Mouse (Mus musculus) limb, embryonic 15.5 days (tissue): Measurements from ENCODE around the gene Caskin1. TPM values are rescaled to one million over a fixed set of nuclear protein-coding genes. Genes with fewer than 3 reads are reported as not detected.
A peak's percentile ranks its signal among the peaks of the same experiment; 100 is the strongest.

Source experiments
- ATAC-seq: fragments of 200-750 bp; cut with Nextera tagmentation; 2 replicates; pipeline ENCODE4 v1.8.0; 2017; ENCODE audit warnings: low read depth, moderate TSS enrichment; ENCODE audit not compliant: insufficient number of reproducible peaks, low FRiP score, low TSS enrichment
- H3K27ac ChIP-seq: fragments of 300-500 bp; sonication (generic); 2 replicates; pipeline ENCODE4 v1.5.1; 2015; ENCODE audit warnings: moderate library complexity, mild to moderate bottlenecking, inconsistent platforms
- H3K27me3 ChIP-seq: fragments of 300-500 bp; sonication (generic); 2 replicates; pipeline ENCODE4 v1.6.1; 2015; ENCODE audit warnings: inconsistent platforms
- H3K36me3 ChIP-seq: fragments of 300-500 bp; sonication (generic); 2 replicates; pipeline ENCODE4 v1.6.1; 2015; ENCODE audit warnings: inconsistent platforms
- H3K4me1 ChIP-seq: fragments of 300-500 bp; sonication (generic); 2 replicates; pipeline ENCODE4 v1.6.1; 2015; ENCODE audit warnings: inconsistent platforms
- H3K4me2 ChIP-seq: fragments of 300-500 bp; sonication (generic); 2 replicates; pipeline ENCODE4 v1.6.1; 2015; ENCODE audit warnings: mild to moderate bottlenecking, inconsistent platforms
- H3K4me3 ChIP-seq: fragments of 300-500 bp; sonication (generic); 2 replicates; pipeline ENCODE4 v1.5.1; 2015; ENCODE audit warnings: mild to moderate bottlenecking, inconsistent platforms
- H3K9ac ChIP-seq: fragments of 300-500 bp; sonication (generic); 2 replicates; pipeline ENCODE4 v1.6.1; 2015; ENCODE audit warnings: inconsistent platforms
- H3K9me3 ChIP-seq: fragments of 300-500 bp; sonication (generic); 2 replicates; pipeline ENCODE4 v1.6.1; 2016; ENCODE audit warnings: inconsistent platforms
- WGBS: fragments of 180-500 bp; shearing (Covaris S2); methylation state at CpG from one replicate; pipeline ENCODE4 v1.1.7; 2015; 5-methylcytosine and 5-hydroxymethylcytosine counted together
- polyA plus RNA-seq: library from polyadenylated mRNA; unstranded; fragments of >200 nt; fragmentation: Nextera tagmentation; extraction: Ambion mirVana; gene quantifications from 2 replicates; pipeline ENCODE4 v1.2.1, GENCODE M21; 2015

Gene Caskin1
- polyA plus RNA-seq, 1 experiment from 2014 or later = 3.0 TPM

DNA sequence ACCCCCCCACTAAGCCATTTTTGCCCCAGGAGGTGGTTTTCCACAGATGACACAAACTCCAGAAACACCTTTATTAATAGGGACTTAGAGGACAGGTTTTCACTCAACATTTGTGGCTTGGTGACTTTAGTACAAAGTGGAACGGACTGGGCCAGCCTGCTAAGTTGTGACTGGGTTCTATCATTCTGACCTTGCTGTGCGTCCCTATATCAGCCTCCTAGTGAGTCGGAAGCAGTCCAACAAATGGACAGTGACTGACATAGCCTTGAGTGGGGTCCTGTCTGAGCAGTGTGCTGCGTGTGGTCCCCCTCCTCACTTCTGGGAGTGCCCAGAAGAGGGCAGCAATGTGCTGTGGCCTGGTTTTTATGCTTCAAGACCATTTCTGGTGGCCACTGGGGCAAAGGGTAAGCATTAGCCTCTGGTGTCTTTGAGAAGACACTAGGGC, 40.6 kb downstream of the Caskin1 start:
- Histone ChIP-seq H3K9me3 (no peaks in the 10 kb centered on the region), H3K4me1 (peaks cover 65% of the 10 kb centered on the region), H3K36me3 (peaks cover 10% of the 10 kb centered on the region; the same call in 1 of the 2 replicates), H3K4me3 (peak overlapping the region; percentile 94), H3K9ac (peak overlapping the region; percentile 55), H3K4me2 (peak overlapping the region; percentile 64), H3K27ac (peak overlapping the region; percentile 81), H3K27me3 (no peaks in the 10 kb centered on the region)
- ATAC-seq = no peak
- WGBS = 2% methylated on average over 4 of the region's 4 CpGs

GRCm38 (mm10) chr17:24529883-24530282, 41.5 kb downstream of the Caskin1 start:
- no peaks in the 10 kb centered on the region for H3K27me3 ChIP-seq
- H3K27ac ChIP-seq = peak overlapping the region; percentile 81
- H3K4me2 ChIP-seq = peak overlapping the region; percentile 64
- ATAC-seq = no peak
- H3K36me3 ChIP-seq = peaks cover 10% of the 10 kb centered on the region; the same call in 1 of the 2 replicates
- peak overlapping the region; percentile 94 for H3K4me3 ChIP-seq
- no peaks in the 10 kb centered on the region for H3K9me3 ChIP-seq
- H3K4me1 ChIP-seq = peaks cover 65% of the 10 kb centered on the region
- 24% methylated on average over 5 of the region's 5 CpGs for WGBS
- peak overlapping the region; percentile 55 for H3K9ac ChIP-seq

DNA sequence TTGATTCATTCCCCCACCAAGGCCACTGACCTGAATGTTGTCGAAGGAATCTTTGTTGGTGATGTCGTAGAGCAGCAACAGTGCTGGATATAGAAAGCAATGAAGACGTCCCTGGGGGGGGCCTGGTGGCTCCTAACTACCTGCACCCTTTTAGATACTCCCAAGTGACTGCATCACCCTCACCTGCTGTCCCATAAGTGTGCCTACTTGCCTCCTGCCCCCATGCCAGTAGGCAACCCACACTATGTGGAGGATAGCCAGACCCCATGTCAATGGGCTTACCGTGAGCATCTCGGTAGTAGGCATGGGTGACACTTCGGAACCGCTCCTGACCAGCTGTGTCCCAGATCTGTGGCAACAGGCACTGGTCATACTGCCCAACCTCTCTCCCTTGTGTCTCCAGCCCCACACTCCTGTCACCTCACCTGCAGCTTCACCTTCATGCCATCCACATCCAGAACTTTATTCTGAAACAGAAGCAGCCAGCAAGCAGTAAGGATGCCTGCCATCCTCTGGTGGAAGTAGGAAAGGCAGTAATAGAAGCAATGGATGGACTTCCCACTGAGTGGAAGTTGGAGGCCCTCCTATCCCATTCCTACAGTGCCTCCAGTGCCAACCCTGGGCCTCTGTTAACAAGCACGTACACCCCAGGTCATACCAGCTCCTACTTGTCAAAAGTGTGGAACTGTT, 42.1 kb downstream of the Caskin1 start:
- peaks cover 10% of the 10 kb centered on the region; the same call in 1 of the 2 replicates for H3K36me3 ChIP-seq
- H3K4me3 ChIP-seq = peak overlapping the region; percentile 94
- 30% methylated on average over 8 of the region's 8 CpGs for WGBS

GRCm38 (mm10) chr17:24531064-24531463, 42.7 kb downstream of the Caskin1 start:
- Histone ChIP-seq H3K9ac (no peak overlapping the region), H3K27ac (0 out of 2 replicates have a peak overlapping the region, but pooled peaks have one; percentile 13)
- ATAC-seq = no peak

More for the DNA sequence above, 42.1 kb downstream of the Caskin1 start:
- Histone ChIP-seq H3K9ac (no peak overlapping the region; the same call in 1 of the 2 replicates), H3K9me3 (no peaks in the 10 kb centered on the region), H3K4me2 (peak overlapping the region; percentile 64), H3K27ac (peak overlapping the region; percentile 81; the same call in 1 of the 2 replicates), H3K4me1 (peaks cover 59% of the 10 kb centered on the region), H3K27me3 (no peaks in the 10 kb centered on the region)
- no peak for ATAC-seq

GRCm38 (mm10) chr17:24532045-24532444, 43.6 kb downstream of the Caskin1 start:
- ATAC-seq = no peak
- Histone ChIP-seq H3K4me2 (no peak overlapping the region), H3K27ac (no peak overlapping the region), H3K9me3 (no peaks in the 10 kb centered on the region), H3K36me3 (peaks cover 10% of the 10 kb centered on the region; the same call in 1 of the 2 replicates), H3K4me3 (no peak overlapping the region), H3K4me1 (peaks cover 52% of the 10 kb centered on the region), H3K27me3 (no peaks in the 10 kb centered on the region), H3K9ac (no peak overlapping the region)
- WGBS = 70% methylated on average over 7 of the region's 7 CpGs

More at GRCm38 (mm10) chr17:24531064-24531463, 42.7 kb downstream of the Caskin1 start:
- 60% methylated on average over 3 of the region's 3 CpGs for WGBS
- peaks cover 10% of the 10 kb centered on the region; the same call in 1 of the 2 replicates for H3K36me3 ChIP-seq
- H3K27me3 ChIP-seq = no peaks in the 10 kb centered on the region
- peaks cover 57% of the 10 kb centered on the region for H3K4me1 ChIP-seq
- no peaks in the 10 kb centered on the region for H3K9me3 ChIP-seq
- no peak overlapping the region for H3K4me2 ChIP-seq
- no peak overlapping the region for H3K4me3 ChIP-seq

- H3K27me3 ChIP-seq = no peaks in the 10 kb centered on the region
- 0 out of 2 replicates have a peak, but pooled peaks have one; percentile 20 for ATAC-seq
- H3K9ac ChIP-seq = peak overlapping the region; percentile 36; the same call in 1 of the 2 replicates
- 8% methylated on average over 53 of the region's 53 CpGs for WGBS
- H3K27ac ChIP-seq = no peak overlapping the region
- peak overlapping the region; percentile 38 for H3K4me3 ChIP-seq
- H3K36me3 ChIP-seq = peaks cover 10% of the 10 kb centered on the region; the same call in 1 of the 2 replicates
- H3K9me3 ChIP-seq = no peaks in the 10 kb centered on the region
- H3K4me2 ChIP-seq = peak overlapping the region; percentile 76
- peaks cover 59% of the 10 kb centered on the region for H3K4me1 ChIP-seq
Observed at GRCm38 (mm10) chr17:24533099-24533992, 44.9 kb downstream of the Caskin1 start.

DNA sequence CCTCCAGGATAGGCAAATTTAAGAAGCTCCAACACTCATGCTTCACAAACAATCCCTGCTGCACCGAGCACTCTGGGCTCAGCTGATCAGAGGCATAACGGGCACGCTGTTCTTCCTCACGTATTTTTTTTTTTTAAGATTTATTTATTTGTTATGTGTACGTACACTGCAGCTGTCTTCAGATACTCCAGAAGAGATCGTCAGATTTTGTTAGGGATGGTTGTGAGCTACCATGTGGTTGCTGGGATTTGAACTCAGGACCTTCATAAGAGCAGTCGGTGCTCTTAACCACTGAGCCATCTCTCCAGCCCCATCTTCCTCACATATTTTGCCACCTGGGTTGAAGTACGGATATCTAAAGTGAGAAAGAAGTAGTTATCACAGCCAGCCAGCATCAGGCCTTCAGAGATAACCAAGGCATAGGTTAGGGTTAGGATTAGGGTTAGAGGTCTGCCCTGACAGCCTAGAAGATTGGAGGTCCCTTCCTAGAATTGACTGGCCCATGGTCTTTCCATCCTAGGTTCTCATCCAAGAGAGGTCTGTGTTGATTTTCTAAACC, 45.8 kb downstream of the Caskin1 start, which contains the start of gene Rab26:
TSS of gene Rab26 (minus strand) at position 51 of the 559 bp plus-strand sequence.
- Histone ChIP-seq H3K4me2 (peak within 1 kb of the TSS; percentile 76), H3K9me3 (no peaks in the 10 kb centered on the region), H3K27me3 (no peaks in the 10 kb centered on the region), H3K27ac (no peak within 1 kb of the TSS), H3K4me1 (peaks cover 55% of the 10 kb centered on the region), H3K4me3 (peak within 1 kb of the TSS; percentile 38), H3K9ac (peak within 1 kb of the TSS; percentile 36; the same call in 1 of the 2 replicates), H3K36me3 (peaks cover 10% of the 10 kb centered on the region; the same call in 1 of the 2 replicates)
- no peak for ATAC-seq
- WGBS = 90% methylated on average over 8 of the region's 8 CpGs

- Histone ChIP-seq H3K9me3 (no peaks in the 10 kb centered on the region), H3K4me2 (no peak overlapping the region), H3K9ac (no peak overlapping the region; the same call in 1 of the 2 replicates), H3K27ac (no peak overlapping the region), H3K4me3 (no peak overlapping the region), H3K36me3 (peaks cover 2% of the 10 kb centered on the region; the same call in 1 of the 2 replicates), H3K27me3 (no peaks in the 10 kb centered on the region), H3K4me1 (peaks cover 44% of the 10 kb centered on the region)
- 30% methylated on average over 5 of the region's 5 CpGs for WGBS
- ATAC-seq = no peak
Observed at GRCm38 (mm10) chr17:24535300-24535699, 46.9 kb downstream of the Caskin1 start.

- Histone ChIP-seq H3K9me3 (no peaks in the 10 kb centered on the region), H3K9ac (no peak overlapping the region), H3K4me1 (peaks cover 24% of the 10 kb centered on the region), H3K36me3 (no peaks in the 10 kb centered on the region), H3K27me3 (no peaks in the 10 kb centered on the region), H3K4me2 (no peak overlapping the region), H3K27ac (peak overlapping the region; percentile 57; the same call in 1 of the 2 replicates), H3K4me3 (no peak overlapping the region)
- no peak for ATAC-seq
- WGBS = 30% methylated on average over 3 of the region's 3 CpGs
Observed at GRCm38 (mm10) chr17:24537536-24537935, 49.1 kb downstream of the Caskin1 start.

DNA sequence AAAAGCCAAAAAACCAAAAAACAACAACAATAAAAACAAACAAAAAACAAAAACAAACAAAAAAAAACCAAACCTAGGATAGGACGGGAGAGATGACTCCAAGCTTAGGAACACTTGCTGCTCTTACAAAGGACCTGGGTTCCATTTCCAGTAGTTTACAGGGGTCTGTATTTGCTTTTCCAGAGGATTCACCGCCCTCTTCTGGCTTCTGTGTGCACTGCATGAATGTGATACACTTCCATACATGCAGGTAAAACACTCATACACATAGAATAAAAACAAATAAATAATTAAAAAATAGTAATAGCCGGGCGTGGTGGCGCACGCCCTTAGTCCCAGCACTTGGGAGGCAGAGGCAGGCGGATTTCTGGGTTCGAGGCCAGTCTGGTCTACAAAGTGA, 50.5 kb downstream of the Caskin1 start:
- no peak overlapping the region for H3K9ac ChIP-seq
- H3K27ac ChIP-seq = no peak overlapping the region
- peaks cover 11% of the 10 kb centered on the region for H3K4me1 ChIP-seq
- no peaks in the 10 kb centered on the region for H3K36me3 ChIP-seq
- H3K4me2 ChIP-seq = no peak overlapping the region
- WGBS = 67% methylated on average over 8 of the region's 8 CpGs
- H3K4me3 ChIP-seq = no peak overlapping the region
- no peaks in the 10 kb centered on the region for H3K9me3 ChIP-seq
- H3K27me3 ChIP-seq = no peaks in the 10 kb centered on the region
- ATAC-seq = no peak

DNA sequence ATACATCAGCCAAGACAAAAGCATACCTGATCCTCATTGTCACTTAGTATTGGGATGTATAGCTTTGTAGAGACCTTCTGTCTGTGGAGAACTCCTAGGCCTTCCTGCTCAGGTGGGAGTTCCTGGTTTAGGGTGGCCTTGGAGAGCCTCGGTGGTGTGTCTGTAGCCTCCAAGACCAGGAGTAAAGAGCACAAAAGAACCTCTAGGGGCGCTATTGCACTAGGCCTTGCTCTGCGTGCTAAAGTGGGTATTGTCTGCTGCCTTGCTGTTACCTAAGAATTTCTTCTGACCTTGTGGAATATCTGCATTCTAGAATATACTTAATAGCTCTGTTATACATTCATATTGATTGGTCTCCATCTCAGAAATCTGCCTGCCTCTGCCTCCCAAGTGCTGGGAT, 52.0 kb downstream of the Caskin1 start:
- H3K27me3 ChIP-seq = peaks cover 4% of the 10 kb centered on the region; the same call in 1 of the 2 replicates
- WGBS = 9% methylated on average over 3 of the region's 3 CpGs
- no peak for ATAC-seq

More for the DNA sequence above, 52.0 kb downstream of the Caskin1 start:
- Histone ChIP-seq H3K4me3 (no peak overlapping the region), H3K27ac (no peak overlapping the region), H3K36me3 (no peaks in the 10 kb centered on the region), H3K9me3 (no peaks in the 10 kb centered on the region), H3K4me1 (peaks cover 16% of the 10 kb centered on the region), H3K4me2 (no peak overlapping the region), H3K9ac (no peak overlapping the region)
